8 mouse cellular contexts compared by ENCODE assay signal in the genomic region with DNA sequence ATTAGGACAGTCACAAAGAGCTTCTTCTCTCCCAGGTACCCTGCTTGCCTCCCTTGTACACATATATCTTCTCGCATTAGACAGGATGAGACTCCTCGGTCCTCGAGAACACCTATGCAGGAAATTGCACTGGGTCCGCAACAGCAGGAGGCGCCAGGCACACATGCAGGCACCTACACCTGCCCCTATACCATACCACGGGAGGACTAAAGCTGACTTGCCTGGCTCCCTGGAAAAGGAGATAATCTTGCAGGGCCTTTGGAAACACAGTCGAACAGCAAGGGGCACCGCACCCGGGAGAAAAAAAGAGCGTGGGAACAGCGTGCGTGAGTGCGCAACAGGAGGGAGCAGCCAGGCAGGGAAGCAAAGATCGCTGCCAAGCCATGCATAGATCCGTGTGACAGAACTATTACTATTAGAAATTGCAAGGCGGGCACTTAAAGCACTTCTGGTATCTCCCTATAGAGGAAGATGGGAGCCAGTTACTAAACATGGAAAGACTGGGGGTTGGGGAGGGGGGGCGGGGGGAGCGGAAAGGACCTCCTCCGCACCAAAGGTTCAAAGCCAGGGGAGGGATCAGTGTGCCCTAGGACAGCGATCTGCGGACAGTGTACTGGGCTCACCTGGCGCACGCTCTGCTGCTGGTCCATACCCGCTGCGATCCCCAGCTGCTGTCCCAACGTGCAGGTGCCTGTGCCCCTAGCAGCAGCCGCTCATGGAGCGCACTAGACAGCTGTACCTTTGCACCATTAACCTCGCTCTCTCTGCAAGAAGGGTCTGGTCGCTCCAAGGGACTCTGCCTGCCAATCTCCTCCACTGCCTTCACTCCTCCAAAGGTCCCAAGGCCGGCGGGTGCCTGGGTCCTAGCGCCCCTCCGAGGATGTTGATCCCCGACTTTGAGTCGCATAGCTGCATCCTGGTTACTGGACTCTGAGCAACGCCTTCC. TPM values are rescaled to one million over a fixed set of nuclear protein-coding genes. Genes with fewer than 3 reads are reported as not detected.
DNase-seq lines count a peak whose midpoint lies in the region; ATAC-seq and TF ChIP-seq lines count a peak whose summit lies in the region.

TSS of gene Pde8b (minus strand) at position 826 of the 946 bp plus-strand sequence.

- H3K36me3 ChIP-seq in heart, embryonic 13.5 days: no peaks in the 10 kb centered on the region
- H3K36me3 ChIP-seq in liver, adult 2 months (ENCODE audit: control insufficient read depth, insufficient read depth, low read length): no peaks in the 10 kb centered on the region
- H3K36me3 ChIP-seq in neural tube, embryonic 15.5 days: no peaks in the 10 kb centered on the region

- no peak for TF ChIP-seq POLR2A in brain, embryonic 14.5 days (IDR thresholded peaks at IDR 0.05; ENCODE audit: borderline replicate concordance, extremely low read depth, insufficient read depth, insufficient read length, poor library complexity, severe bottlenecking)
- TF ChIP-seq POLR2A in liver, adult 2 months (IDR thresholded peaks at IDR 0.05; ENCODE audit: extremely low read depth, insufficient read depth, low read length): no peak

- H3K27ac ChIP-seq in heart, embryonic 13.5 days (replicated peaks): no peak within 1 kb of the TSS
- no peak within 1 kb of the TSS for H3K27ac ChIP-seq in liver, adult 2 months (replicated peaks; ENCODE audit: insufficient read depth, low read depth, low read length)
- no peak within 1 kb of the TSS for H3K27ac ChIP-seq in neural tube, embryonic 15.5 days (replicated peaks)

- peaks cover 66% of the 10 kb centered on the region for H3K27me3 ChIP-seq in heart, embryonic 13.5 days (replicated peaks)
- H3K27me3 ChIP-seq in liver, adult 2 months (ENCODE audit: control insufficient read depth, insufficient read depth, low read length): 0 out of 2 replicates have a peak, but pooled peaks cover 3% of the 10 kb centered on the region
- peaks cover 13% of the 10 kb centered on the region for H3K27me3 ChIP-seq in neural tube, embryonic 15.5 days (replicated peaks)

- peak; percentile 1 for DNase-seq in CD4-positive, CD25-positive, alpha-beta regulatory T cell, adult 2 months (ENCODE audit: low read depth, low spot score)
- DNase-seq in brain, embryonic 14.5 days (ENCODE audit: low read depth): peak; percentile 48
- peak; percentile 62 to 69 for DNase-seq in kidney, postnatal 25 days
- DNase-seq in liver, adult 2 months (ENCODE audit: extremely low read depth, low read depth, low spot score): no peak

- TF ChIP-seq CTCF in brain, embryonic 14.5 days (IDR thresholded peaks at IDR 0.05; ENCODE audit: borderline replicate concordance, extremely low read depth, insufficient read depth, insufficient read length): peak; percentile 19; the same call in 1 of the 2 replicates
- peak; percentile 61 for TF ChIP-seq CTCF in liver, adult 2 months (IDR thresholded peaks at IDR 0.05; ENCODE audit: low read depth, low read length)

- H3K9me3 ChIP-seq in heart, embryonic 13.5 days: no peaks in the 10 kb centered on the region
- no peaks in the 10 kb centered on the region for H3K9me3 ChIP-seq in neural tube, embryonic 15.5 days (replicated peaks)

- H3K4me3 ChIP-seq in heart, embryonic 13.5 days: peak within 1 kb of the TSS; percentile 45
- H3K4me3 ChIP-seq in liver, adult 2 months (ENCODE audit: insufficient read depth, low read depth, low read length): peak within 1 kb of the TSS; percentile 24; the same call in 1 of the 2 replicates
- H3K4me3 ChIP-seq in neural tube, embryonic 15.5 days (replicated peaks): peak within 1 kb of the TSS; percentile 46

- H3K4me1 ChIP-seq in heart, embryonic 13.5 days: peaks cover 9% of the 10 kb centered on the region
- H3K4me1 ChIP-seq in liver, adult 2 months (ENCODE audit: control insufficient read depth, insufficient read depth, low read length): no peaks in the 10 kb centered on the region
- H3K4me1 ChIP-seq in neural tube, embryonic 15.5 days: peaks cover 8% of the 10 kb centered on the region

- no peaks in the 10 kb centered on the region for H3K79me2 ChIP-seq in liver, adult 2 months (ENCODE audit: control insufficient read depth, insufficient read depth, low read length)

- ATAC-seq in CD4-positive, CD25-positive, alpha-beta regulatory T cell, adult 4 months: no peak
- no peak for ATAC-seq in heart, embryonic 13.5 days (ENCODE audit: extremely low read depth, insufficient number of reproducible peaks, low FRiP score, low TSS enrichment)
- peak; percentile 55 for ATAC-seq in neural tube, embryonic 15.5 days (ENCODE audit: low FRiP score)
- ATAC-seq in erythroid progenitor cell, adult 5-6 weeks (replicated peaks; ENCODE audit: low FRiP score, poor library complexity, severe bottlenecking): no peak

- WGBS in heart, embryonic 13.5 days: 4% methylated on average over 37 of the region's 37 CpGs
- WGBS in liver, adult 2 months: 4% methylated on average over 37 of the region's 37 CpGs
- WGBS in neural tube, embryonic 15.5 days: 4% methylated on average over 37 of the region's 37 CpGs

- H3K4me2 ChIP-seq in heart, embryonic 13.5 days: peak within 1 kb of the TSS; percentile 73
- H3K4me2 ChIP-seq in neural tube, embryonic 15.5 days: peak within 1 kb of the TSS; percentile 92

- H3K9ac ChIP-seq in heart, embryonic 13.5 days: peak within 1 kb of the TSS; percentile 40; the same call in 1 of the 2 replicates
- H3K9ac ChIP-seq in liver, adult 2 months (ENCODE audit: low read depth, low read length): no peak within 1 kb of the TSS
- peak within 1 kb of the TSS; percentile 45 for H3K9ac ChIP-seq in neural tube, embryonic 15.5 days (replicated peaks)

RNA-seq across cellular contexts. Expression of gene Pde8b, which starts in this region (rescaled TPM):
- polyA plus RNA-seq in CD4-positive, CD25-positive, alpha-beta regulatory T cell, adult 4 months (2017; shearing (Covaris generic)): 1 to 10 TPM in 1 of 2 experiments, under 1 TPM in 1; 0.74 to 1.8 TPM
- 4.5 and 6.2 TPM in 2 replicates for polyA plus RNA-seq in brain, embryonic 14.5 days (2012; rRNA removed)
- polyA plus RNA-seq in heart, embryonic 13.5 days (2015; fragmentation: Nextera tagmentation; extraction: Ambion mirVana): 0.55 and 0.79 TPM in 2 replicates
- total RNA-seq in liver, adult 2 months (2014; rRNA removed): 1.4 and 3.7 TPM in 2 replicates
- polyA plus RNA-seq in liver, adult 2 months (2012; rRNA removed): 0.50 and 1.5 TPM in 2 replicates
- polyA plus RNA-seq in neural tube, embryonic 15.5 days (2015; fragmentation: Nextera tagmentation; extraction: Ambion mirVana): 8.5 and 9.7 TPM in 2 replicates
- total RNA-seq in erythroid progenitor cell, adult 5-6 weeks (2015; ENCODE audit: low replicate concordance): not detected in 2 replicates
- total RNA-seq in erythroid progenitor cell, adult 5-6 weeks (2017; ENCODE audit: low replicate concordance): 1.0 TPM in 1 of 2 replicates, not detected in the other
